Mouse (Mus musculus): ENCODE results near the gene Ifitm7. TPM values are rescaled to one million over a fixed set of nuclear protein-coding genes. Genes with fewer than 3 reads are reported as not detected.

Gene Ifitm7
- polyA plus RNA-seq, 1 experiment from 2014 or later: 0.56 TPM

DNA sequence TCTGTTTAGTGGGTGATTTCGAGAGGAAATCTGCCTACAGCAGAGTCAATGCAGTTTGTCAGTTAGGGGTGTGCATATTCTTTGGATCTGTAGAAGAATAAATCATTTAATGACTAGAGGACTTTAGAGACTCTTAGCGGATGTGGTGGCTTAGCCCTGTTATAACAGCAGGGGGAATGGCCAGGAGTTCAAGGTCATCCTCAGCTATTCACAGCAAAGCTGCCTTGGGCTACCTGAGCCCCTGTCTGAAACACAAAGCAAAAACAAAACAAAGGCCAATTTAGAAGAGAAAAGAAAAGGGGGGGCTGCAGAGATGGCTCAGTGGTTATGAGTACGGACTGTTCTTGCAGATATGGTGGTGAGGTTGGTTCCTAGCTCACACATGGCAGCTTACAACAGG is 35.4 kb downstream of the Ifitm7 start:
- H3K9me3 ChIP-seq (ENCODE audit: control insufficient read depth, low read length): no peaks in the 10 kb centered on the region
- H3K4me2 ChIP-seq (ENCODE audit: low read length): no peak overlapping the region
- no peaks in the 10 kb centered on the region for H3K36me3 ChIP-seq (ENCODE audit: control insufficient read depth, insufficient read depth)
- H3K4me3 ChIP-seq (replicated peaks; ENCODE audit: low read length): no peak overlapping the region
- H3K9ac ChIP-seq (replicated peaks; ENCODE audit: low read depth, low read length): no peak overlapping the region
- H3K27ac ChIP-seq (ENCODE audit: low read length): no peak overlapping the region
- H3K27me3 ChIP-seq (replicated peaks; ENCODE audit: control insufficient read depth, insufficient read depth, low read length): no peaks in the 10 kb centered on the region
- ATAC-seq: no peak
- 70% methylated on average over 3 of the region's 3 CpGs for WGBS
- H3K4me1 ChIP-seq (replicated peaks; ENCODE audit: control insufficient read depth, insufficient read depth, low read length): no peaks in the 10 kb centered on the region

DNA sequence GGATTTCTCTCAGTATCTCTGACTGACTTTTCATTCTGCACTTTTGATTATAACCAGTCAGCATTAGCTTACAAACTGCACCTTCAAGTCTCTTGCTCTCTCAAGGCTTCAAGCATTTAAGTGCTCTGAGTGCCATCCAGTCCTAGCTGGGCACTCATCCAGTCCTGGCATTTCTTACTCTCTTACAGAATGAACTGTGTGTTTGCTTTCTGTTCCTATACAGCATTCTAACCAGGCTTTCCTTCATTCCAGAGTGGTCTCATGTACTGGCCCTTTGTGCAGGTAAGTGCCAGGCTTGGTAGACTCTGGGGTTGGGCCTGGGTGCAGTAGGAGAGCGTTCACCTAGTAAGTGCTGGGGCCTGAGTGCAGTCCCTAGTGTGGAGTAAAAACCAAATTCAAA is 40.4 kb downstream of the Ifitm7 start:
- Histone ChIP-seq H3K9me3 (ENCODE audit: control insufficient read depth, low read length) (no peaks in the 10 kb centered on the region), H3K27ac (ENCODE audit: low read length) (no peak overlapping the region), H3K9ac (replicated peaks; ENCODE audit: low read depth, low read length) (no peak overlapping the region), H3K36me3 (ENCODE audit: control insufficient read depth, insufficient read depth) (no peaks in the 10 kb centered on the region), H3K27me3 (replicated peaks; ENCODE audit: control insufficient read depth, insufficient read depth, low read length) (peaks cover 5% of the 10 kb centered on the region; the same call in 1 of the 2 replicates), H3K4me2 (ENCODE audit: low read length) (no peak overlapping the region), H3K4me3 (replicated peaks; ENCODE audit: low read length) (no peak overlapping the region), H3K4me1 (replicated peaks; ENCODE audit: control insufficient read depth, insufficient read depth, low read length) (peaks cover 2% of the 10 kb centered on the region)
- WGBS: 100% methylated on average over 1 of the region's 1 CpGs
- ATAC-seq: no peak

DNA sequence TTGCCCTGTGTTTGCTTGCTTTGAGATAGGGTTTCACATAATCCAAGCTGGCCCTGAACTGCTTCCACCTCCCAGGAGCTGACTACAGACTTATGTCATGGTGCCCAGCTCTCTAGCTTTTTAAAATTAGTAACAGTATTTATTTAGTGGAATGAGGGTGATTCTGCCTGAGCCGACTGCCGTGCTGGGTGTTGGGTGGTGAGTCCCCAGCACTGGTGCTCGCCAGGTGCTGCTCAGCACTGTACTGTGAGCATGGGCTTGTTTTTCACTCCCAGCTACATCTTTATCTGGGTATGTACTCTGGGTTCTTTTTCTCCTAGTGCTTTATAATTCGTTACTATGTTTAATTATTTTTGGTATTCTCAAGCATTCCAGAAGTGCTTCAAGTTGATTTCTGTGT is 41.5 kb downstream of the Ifitm7 start:
- 78% methylated on average over 4 of the region's 4 CpGs for WGBS
- no peak overlapping the region for H3K27ac ChIP-seq (ENCODE audit: low read length)
- H3K27me3 ChIP-seq (replicated peaks; ENCODE audit: control insufficient read depth, insufficient read depth, low read length): peaks cover 5% of the 10 kb centered on the region; the same call in 1 of the 2 replicates
- no peak for ATAC-seq
- H3K9me3 ChIP-seq (ENCODE audit: control insufficient read depth, low read length): no peaks in the 10 kb centered on the region
- H3K36me3 ChIP-seq (ENCODE audit: control insufficient read depth, insufficient read depth): no peaks in the 10 kb centered on the region
- peaks cover 8% of the 10 kb centered on the region for H3K4me1 ChIP-seq (replicated peaks; ENCODE audit: control insufficient read depth, insufficient read depth, low read length)
- no peak overlapping the region for H3K4me2 ChIP-seq (ENCODE audit: low read length)
- no peak overlapping the region for H3K9ac ChIP-seq (replicated peaks; ENCODE audit: low read depth, low read length)
- no peak overlapping the region for H3K4me3 ChIP-seq (replicated peaks; ENCODE audit: low read length)

DNA sequence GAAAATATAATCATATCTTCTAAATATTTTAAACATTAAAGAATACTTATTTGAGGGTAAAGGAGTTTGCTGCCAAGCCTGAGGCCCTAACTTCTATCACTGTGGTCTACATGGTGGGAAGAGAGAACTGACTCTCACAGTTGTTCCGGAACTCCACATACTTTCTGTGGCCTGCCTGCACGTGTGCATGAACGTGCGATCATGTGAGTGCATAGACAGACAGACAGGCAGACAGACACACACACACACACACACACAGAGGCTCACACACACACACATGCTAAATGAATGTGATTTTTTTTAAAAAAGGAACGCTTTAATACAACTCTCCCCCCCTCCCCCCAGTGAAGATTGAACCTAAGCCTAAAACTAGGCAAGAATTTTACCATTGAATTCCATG is 41.9 kb downstream of the Ifitm7 start:
- 89% methylated on average over 5 of the region's 5 CpGs for WGBS
- Histone ChIP-seq H3K9ac (replicated peaks; ENCODE audit: low read depth, low read length) (no peak overlapping the region), H3K9me3 (ENCODE audit: control insufficient read depth, low read length) (no peaks in the 10 kb centered on the region), H3K27ac (ENCODE audit: low read length) (no peak overlapping the region), H3K27me3 (replicated peaks; ENCODE audit: control insufficient read depth, insufficient read depth, low read length) (peaks cover 5% of the 10 kb centered on the region; the same call in 1 of the 2 replicates), H3K4me3 (replicated peaks; ENCODE audit: low read length) (no peak overlapping the region), H3K4me2 (ENCODE audit: low read length) (no peak overlapping the region), H3K36me3 (ENCODE audit: control insufficient read depth, insufficient read depth) (no peaks in the 10 kb centered on the region), H3K4me1 (replicated peaks; ENCODE audit: control insufficient read depth, insufficient read depth, low read length) (peaks cover 10% of the 10 kb centered on the region)
- no peak for ATAC-seq

DNA sequence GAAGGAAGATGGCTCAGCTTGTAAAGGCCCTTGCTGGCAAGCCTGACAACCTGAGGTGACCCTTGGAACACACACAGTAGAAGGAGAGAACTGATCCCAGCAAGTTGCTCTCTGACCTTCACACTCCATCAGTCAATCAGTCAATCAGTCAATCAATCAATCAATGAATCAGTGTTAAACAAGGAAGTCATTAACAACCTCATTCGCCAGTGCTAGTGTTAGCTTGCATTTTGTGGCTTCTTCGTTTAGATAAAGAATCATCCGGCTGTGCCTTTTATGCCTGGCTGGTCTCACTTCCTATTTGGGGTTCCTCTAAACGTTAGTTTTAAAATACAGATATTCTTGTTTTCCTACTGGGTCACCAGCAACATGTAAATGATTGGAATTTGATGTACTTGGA is 42.5 kb downstream of the Ifitm7 start:
- H3K4me1 ChIP-seq (replicated peaks; ENCODE audit: control insufficient read depth, insufficient read depth, low read length): peaks cover 10% of the 10 kb centered on the region
- H3K9ac ChIP-seq (replicated peaks; ENCODE audit: low read depth, low read length): no peak overlapping the region
- ATAC-seq: no peak
- H3K36me3 ChIP-seq (ENCODE audit: control insufficient read depth, insufficient read depth): no peaks in the 10 kb centered on the region
- H3K4me2 ChIP-seq (ENCODE audit: low read length): no peak overlapping the region
- no peak overlapping the region for H3K4me3 ChIP-seq (replicated peaks; ENCODE audit: low read length)
- WGBS: 73% methylated on average over 4 of the region's 4 CpGs
- no peaks in the 10 kb centered on the region for H3K9me3 ChIP-seq (ENCODE audit: control insufficient read depth, low read length)
- H3K27ac ChIP-seq (ENCODE audit: low read length): no peak overlapping the region
- H3K27me3 ChIP-seq (replicated peaks; ENCODE audit: control insufficient read depth, insufficient read depth, low read length): peaks cover 5% of the 10 kb centered on the region; the same call in 1 of the 2 replicates

DNA sequence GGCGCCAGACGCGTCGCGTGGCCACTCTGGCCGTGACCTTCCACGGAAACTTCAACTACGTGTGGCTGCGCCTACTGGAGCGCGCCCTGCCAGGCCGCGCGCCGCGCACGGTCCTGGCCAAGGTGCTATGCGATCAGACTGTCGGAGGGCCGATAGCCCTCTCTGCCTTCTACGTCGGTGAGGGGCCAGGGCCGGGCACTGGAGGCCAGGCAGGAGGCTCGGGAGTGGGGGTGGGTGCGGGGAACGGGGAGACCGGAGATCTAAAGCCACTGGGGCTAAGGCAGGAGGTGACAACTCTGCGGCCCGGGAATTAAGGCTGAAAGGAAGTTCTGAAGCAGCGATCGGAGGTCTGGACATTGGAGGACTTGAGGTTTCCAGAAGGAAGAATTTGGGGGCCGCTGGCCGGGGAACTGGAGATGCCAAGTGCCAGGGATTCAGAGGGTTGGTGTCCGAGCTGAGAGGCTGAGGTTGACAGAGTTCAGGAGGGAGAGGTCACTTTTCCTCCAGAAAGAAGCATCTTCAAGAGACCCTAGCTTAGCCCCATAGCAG is 45.8 kb downstream of the Ifitm7 start:
- peak; percentile 68 for ATAC-seq
- no peak overlapping the region for H3K27ac ChIP-seq (ENCODE audit: low read length)
- 1% methylated on average over 34 of the region's 34 CpGs for WGBS
- H3K9ac ChIP-seq (replicated peaks; ENCODE audit: low read depth, low read length): peak overlapping the region; percentile 78
- H3K27me3 ChIP-seq (replicated peaks; ENCODE audit: control insufficient read depth, insufficient read depth, low read length): peaks cover 5% of the 10 kb centered on the region; the same call in 1 of the 2 replicates
- H3K36me3 ChIP-seq (ENCODE audit: control insufficient read depth, insufficient read depth): no peaks in the 10 kb centered on the region
- peak overlapping the region; percentile 67 for H3K4me3 ChIP-seq (replicated peaks; ENCODE audit: low read length)
- H3K4me2 ChIP-seq (ENCODE audit: low read length): peak overlapping the region; percentile 79
- peaks cover 10% of the 10 kb centered on the region for H3K4me1 ChIP-seq (replicated peaks; ENCODE audit: control insufficient read depth, insufficient read depth, low read length)
- no peaks in the 10 kb centered on the region for H3K9me3 ChIP-seq (ENCODE audit: control insufficient read depth, low read length)

DNA sequence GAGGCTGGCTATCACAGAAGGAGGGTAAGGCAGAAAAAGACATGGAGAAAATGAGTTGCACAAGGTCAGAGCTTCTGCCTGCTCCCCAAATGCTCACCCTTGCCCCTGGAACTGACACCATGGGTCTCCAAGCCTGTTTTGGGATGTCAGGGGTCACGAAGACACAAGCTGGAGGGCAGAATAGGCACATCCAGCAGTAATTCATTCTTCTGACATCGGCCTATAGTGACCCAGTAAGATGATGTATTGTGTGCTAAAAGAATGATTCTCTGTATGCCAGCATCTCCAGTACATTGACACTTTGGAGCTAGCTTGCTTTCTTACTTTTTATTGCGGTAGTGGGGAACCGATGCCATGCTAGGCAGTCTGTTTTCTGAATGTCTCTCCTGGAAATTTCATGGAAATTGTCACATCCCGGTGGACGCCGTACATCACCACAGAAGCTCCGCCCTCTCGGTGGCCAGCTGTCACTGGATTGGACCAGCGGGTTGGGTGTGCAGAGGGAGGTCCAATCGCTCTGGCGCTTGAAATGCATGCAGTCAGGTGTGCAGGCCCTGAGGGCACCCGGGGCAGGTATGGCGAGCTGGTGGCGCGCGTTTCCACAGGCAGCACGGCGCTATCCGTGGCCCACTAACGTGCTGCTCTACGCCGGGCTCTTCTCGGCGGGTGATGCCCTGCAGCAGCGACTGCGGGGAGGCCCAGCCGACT is 46.4 kb downstream of the Ifitm7 start:
- Histone ChIP-seq H3K36me3 (ENCODE audit: control insufficient read depth, insufficient read depth) (no peaks in the 10 kb centered on the region), H3K27ac (ENCODE audit: low read length) (no peak overlapping the region), H3K4me3 (replicated peaks; ENCODE audit: low read length) (peak overlapping the region; percentile 67), H3K9me3 (ENCODE audit: control insufficient read depth, low read length) (no peaks in the 10 kb centered on the region), H3K4me1 (replicated peaks; ENCODE audit: control insufficient read depth, insufficient read depth, low read length) (peaks cover 10% of the 10 kb centered on the region), H3K9ac (replicated peaks; ENCODE audit: low read depth, low read length) (peak overlapping the region; percentile 78), H3K4me2 (ENCODE audit: low read length) (peak overlapping the region; percentile 79), H3K27me3 (replicated peaks; ENCODE audit: control insufficient read depth, insufficient read depth, low read length) (peaks cover 5% of the 10 kb centered on the region; the same call in 1 of the 2 replicates)
- peak; percentile 100 for ATAC-seq
- WGBS: 3% methylated on average over 28 of the region's 28 CpGs

Other genes with a start within 250 kb of the Ifitm7 start
- 109 and 118 TPM in 2 replicates for gene Rrn3, start 206.2 kb downstream of the Ifitm7 start, polyA plus RNA-seq (2015; fragmentation: Nextera tagmentation; extraction: Ambion mirVana)
- gene Ntan1, start 168.0 kb downstream of the Ifitm7 start, polyA plus RNA-seq (2015; fragmentation: Nextera tagmentation; extraction: Ambion mirVana): 208 and 219 TPM in 2 replicates
- 72.4 and 73.7 TPM in 2 replicates for gene Pdxdc1, start 83.8 kb downstream of the Ifitm7 start, polyA plus RNA-seq (2015; fragmentation: Nextera tagmentation; extraction: Ambion mirVana)
- gene Mpv17l, start 83.7 kb downstream of the Ifitm7 start, polyA plus RNA-seq (2015; fragmentation: Nextera tagmentation; extraction: Ambion mirVana): 21.3 and 23.7 TPM in 2 replicates
- gene 2900011O08Rik, start 284 bp downstream of the Ifitm7 start, polyA plus RNA-seq (2015; fragmentation: Nextera tagmentation; extraction: Ambion mirVana): 138 and 163 TPM in 2 replicates
- gene Nde1, start 176.4 kb upstream of the Ifitm7 start, polyA plus RNA-seq (2015; fragmentation: Nextera tagmentation; extraction: Ambion mirVana): 50.6 and 61.3 TPM in 2 replicates
- gene Marf1, start 176.5 kb upstream of the Ifitm7 start, polyA plus RNA-seq (2015; fragmentation: Nextera tagmentation; extraction: Ambion mirVana): 17.3 and 21.9 TPM in 2 replicates